Mouse (Mus musculus): ENCODE measurements around the gene H2-Ob. TPM values are rescaled to one million over a fixed set of nuclear protein-coding genes. Genes with fewer than 3 reads are reported as not detected.

The H2-Ob gene
- polyA plus RNA-seq, 1 experiment, result not detected

- Histone ChIP-seq H3K27ac (ENCODE audit: insufficient read depth, low read length) (no peak overlapping the region), H3K4me3 (ENCODE audit: low read depth, low read length) (no peak overlapping the region), H3K9me3 (replicated peaks; ENCODE audit: control insufficient read depth, insufficient read depth, low read length, poor library complexity, severe bottlenecking) (no peaks in the 10 kb centered on the region), H3K4me1 (ENCODE audit: control insufficient read depth, insufficient read depth, low read length) (no peaks in the 10 kb centered on the region), H3K36me3 (ENCODE audit: control insufficient read depth, insufficient read depth, low read length, poor library complexity, severe bottlenecking) (no peaks in the 10 kb centered on the region), H3K27me3 (ENCODE audit: control insufficient read depth, insufficient read depth, low read length, poor library complexity, severe bottlenecking) (no peaks in the 10 kb centered on the region), H3K9ac (ENCODE audit: low read depth, poor library complexity, severe bottlenecking) (no peak overlapping the region)
- TF ChIP-seq EP300 (IDR thresholded peaks at IDR 0.05; ENCODE audit: insufficient read depth, low read depth, low read length), result no peak
- TF ChIP-seq CTCF (IDR thresholded peaks at IDR 0.05; ENCODE audit: low read depth, low read length), result no peak
- TF ChIP-seq POLR2A (IDR thresholded peaks at IDR 0.05; ENCODE audit: insufficient read depth, low read length), result no peak
These were observed 47.8 kb downstream of the H2-Ob start for GRCm38 (mm10) chr17:34286501-34286900.

- Histone ChIP-seq H3K36me3 (ENCODE audit: control insufficient read depth, insufficient read depth, low read length, poor library complexity, severe bottlenecking) (no peaks in the 10 kb centered on the region), H3K27ac (ENCODE audit: insufficient read depth, low read length) (no peak overlapping the region), H3K9ac (ENCODE audit: low read depth, poor library complexity, severe bottlenecking) (no peak overlapping the region), H3K4me3 (ENCODE audit: low read depth, low read length) (no peak overlapping the region), H3K4me1 (ENCODE audit: control insufficient read depth, insufficient read depth, low read length) (no peaks in the 10 kb centered on the region), H3K9me3 (replicated peaks; ENCODE audit: control insufficient read depth, insufficient read depth, low read length, poor library complexity, severe bottlenecking) (no peaks in the 10 kb centered on the region), H3K27me3 (ENCODE audit: control insufficient read depth, insufficient read depth, low read length, poor library complexity, severe bottlenecking) (no peaks in the 10 kb centered on the region)
- no peak for TF ChIP-seq CTCF (IDR thresholded peaks at IDR 0.05; ENCODE audit: low read depth, low read length)
These were observed 48.3 kb downstream of the H2-Ob start for GRCm38 (mm10) chr17:34286999-34287398.

- no peak within 1 kb of the TSS for H3K9ac ChIP-seq (ENCODE audit: low read depth, poor library complexity, severe bottlenecking)
- H3K4me1 ChIP-seq (ENCODE audit: control insufficient read depth, insufficient read depth, low read length), result no peaks in the 10 kb centered on the region
- H3K27ac ChIP-seq (ENCODE audit: insufficient read depth, low read length), result no peak within 1 kb of the TSS
- no peaks in the 10 kb centered on the region for H3K36me3 ChIP-seq (ENCODE audit: control insufficient read depth, insufficient read depth, low read length, poor library complexity, severe bottlenecking)
- no peaks in the 10 kb centered on the region for H3K27me3 ChIP-seq (ENCODE audit: control insufficient read depth, insufficient read depth, low read length, poor library complexity, severe bottlenecking)
- TF ChIP-seq EP300 (IDR thresholded peaks at IDR 0.05; ENCODE audit: insufficient read depth, low read depth, low read length), result no peak
- no peak for TF ChIP-seq CTCF (IDR thresholded peaks at IDR 0.05; ENCODE audit: low read depth, low read length)
- TF ChIP-seq POLR2A (IDR thresholded peaks at IDR 0.05; ENCODE audit: insufficient read depth, low read length), result no peak
- H3K4me3 ChIP-seq (ENCODE audit: low read depth, low read length), result no peak within 1 kb of the TSS
- H3K9me3 ChIP-seq (replicated peaks; ENCODE audit: control insufficient read depth, insufficient read depth, low read length, poor library complexity, severe bottlenecking), result no peaks in the 10 kb centered on the region
These were observed 48.9 kb downstream of the H2-Ob start, which contains the start of gene H2-Aa for GRCm38 (mm10) chr17:34287648-34288047. Gene H2-Aa, minus strand, starts transcription at chr17:34287823.

GRCm38 (mm10) chr17:34288131-34288530 lies 49.4 kb downstream of the H2-Ob start:
- Histone ChIP-seq H3K9me3 (replicated peaks; ENCODE audit: control insufficient read depth, insufficient read depth, low read length, poor library complexity, severe bottlenecking) (no peaks in the 10 kb centered on the region), H3K27me3 (ENCODE audit: control insufficient read depth, insufficient read depth, low read length, poor library complexity, severe bottlenecking) (no peaks in the 10 kb centered on the region), H3K4me3 (ENCODE audit: low read depth, low read length) (no peak overlapping the region), H3K27ac (ENCODE audit: insufficient read depth, low read length) (no peak overlapping the region), H3K36me3 (ENCODE audit: control insufficient read depth, insufficient read depth, low read length, poor library complexity, severe bottlenecking) (no peaks in the 10 kb centered on the region), H3K4me1 (ENCODE audit: control insufficient read depth, insufficient read depth, low read length) (no peaks in the 10 kb centered on the region), H3K9ac (ENCODE audit: low read depth, poor library complexity, severe bottlenecking) (no peak overlapping the region)
- TF ChIP-seq CTCF (IDR thresholded peaks at IDR 0.05; ENCODE audit: low read depth, low read length) (no peak), EP300 (IDR thresholded peaks at IDR 0.05; ENCODE audit: insufficient read depth, low read depth, low read length) (no peak), POLR2A (IDR thresholded peaks at IDR 0.05; ENCODE audit: insufficient read depth, low read length) (no peak)

- no peaks in the 10 kb centered on the region for H3K36me3 ChIP-seq (ENCODE audit: control insufficient read depth, insufficient read depth, low read length, poor library complexity, severe bottlenecking)
- no peaks in the 10 kb centered on the region for H3K27me3 ChIP-seq (ENCODE audit: control insufficient read depth, insufficient read depth, low read length, poor library complexity, severe bottlenecking)
- no peak overlapping the region for H3K9ac ChIP-seq (ENCODE audit: low read depth, poor library complexity, severe bottlenecking)
- H3K4me1 ChIP-seq (ENCODE audit: control insufficient read depth, insufficient read depth, low read length), result peaks cover 1% of the 10 kb centered on the region
- no peak overlapping the region for H3K4me3 ChIP-seq (ENCODE audit: low read depth, low read length)
- H3K9me3 ChIP-seq (replicated peaks; ENCODE audit: control insufficient read depth, insufficient read depth, low read length, poor library complexity, severe bottlenecking), result no peaks in the 10 kb centered on the region
- TF ChIP-seq POLR2A (IDR thresholded peaks at IDR 0.05; ENCODE audit: insufficient read depth, low read length) (no peak), CTCF (IDR thresholded peaks at IDR 0.05; ENCODE audit: low read depth, low read length) (no peak), EP300 (IDR thresholded peaks at IDR 0.05; ENCODE audit: insufficient read depth, low read depth, low read length) (no peak)
- H3K27ac ChIP-seq (ENCODE audit: insufficient read depth, low read length), result no peak overlapping the region
These were observed 52.9 kb downstream of the H2-Ob start for GRCm38 (mm10) chr17:34291609-34292008.

GRCm38 (mm10) chr17:34292570-34292969 lies 53.9 kb downstream of the H2-Ob start:
- TF ChIP-seq EP300 (IDR thresholded peaks at IDR 0.05; ENCODE audit: insufficient read depth, low read depth, low read length), result no peak
- H3K27ac ChIP-seq (ENCODE audit: insufficient read depth, low read length), result no peak overlapping the region
- no peaks in the 10 kb centered on the region for H3K27me3 ChIP-seq (ENCODE audit: control insufficient read depth, insufficient read depth, low read length, poor library complexity, severe bottlenecking)
- H3K4me3 ChIP-seq (ENCODE audit: low read depth, low read length), result no peak overlapping the region
- no peak overlapping the region for H3K9ac ChIP-seq (ENCODE audit: low read depth, poor library complexity, severe bottlenecking)
- H3K9me3 ChIP-seq (replicated peaks; ENCODE audit: control insufficient read depth, insufficient read depth, low read length, poor library complexity, severe bottlenecking), result no peaks in the 10 kb centered on the region
- no peaks in the 10 kb centered on the region for H3K36me3 ChIP-seq (ENCODE audit: control insufficient read depth, insufficient read depth, low read length, poor library complexity, severe bottlenecking)
- H3K4me1 ChIP-seq (ENCODE audit: control insufficient read depth, insufficient read depth, low read length), result peaks cover 1% of the 10 kb centered on the region
